Mouse (Mus musculus): Measurements from ENCODE around the gene Vcl. TPM values are rescaled to one million over a fixed set of nuclear protein-coding genes. Genes with fewer than 3 reads are reported as not detected.
A peak's percentile ranks its signal among the peaks of the same experiment; 100 is the strongest.

Vcl gene
- polyA plus RNA-seq, 1 experiment, result 23.9 TPM

- Histone ChIP-seq H3K4me3 (replicated peaks; ENCODE audit: insufficient read depth, low read depth, low read length) (no peak overlapping the region), H3K27ac (ENCODE audit: insufficient read depth, low read length) (no peak overlapping the region), H3K4me1 (ENCODE audit: control insufficient read depth, insufficient read depth, low read length) (no peaks in the 10 kb centered on the region), H3K27me3 (ENCODE audit: control insufficient read depth, insufficient read depth, low read length) (no peaks in the 10 kb centered on the region)
- TF ChIP-seq POLR2A (IDR thresholded peaks at IDR 0.05; ENCODE audit: borderline replicate concordance, insufficient read depth, low read length) (no peak), CTCF (IDR thresholded peaks at IDR 0.05; ENCODE audit: borderline replicate concordance, insufficient read depth, low read depth, low read length) (no peak)
- DNase-seq, result no peak
- WGBS, result 90% methylated on average over 3 of the region's 3 CpGs
Observed at GRCm38 (mm10) chr14:20901267-20901666, 27.9 kb upstream of the Vcl start.

GRCm38 (mm10) chr14:20903137-20903536 lies 26.1 kb upstream of the Vcl start:
- H3K27me3 ChIP-seq (ENCODE audit: control insufficient read depth, insufficient read depth, low read length), result no peaks in the 10 kb centered on the region
- no peak overlapping the region for H3K27ac ChIP-seq (ENCODE audit: insufficient read depth, low read length)
- TF ChIP-seq POLR2A (IDR thresholded peaks at IDR 0.05; ENCODE audit: borderline replicate concordance, insufficient read depth, low read length) (no peak), CTCF (IDR thresholded peaks at IDR 0.05; ENCODE audit: borderline replicate concordance, insufficient read depth, low read depth, low read length) (no peak)
- DNase-seq, result no peak
- WGBS, result 87% methylated on average over 6 of the region's 6 CpGs
- no peaks in the 10 kb centered on the region for H3K4me1 ChIP-seq (ENCODE audit: control insufficient read depth, insufficient read depth, low read length)
- no peak overlapping the region for H3K4me3 ChIP-seq (replicated peaks; ENCODE audit: insufficient read depth, low read depth, low read length)

DNA sequence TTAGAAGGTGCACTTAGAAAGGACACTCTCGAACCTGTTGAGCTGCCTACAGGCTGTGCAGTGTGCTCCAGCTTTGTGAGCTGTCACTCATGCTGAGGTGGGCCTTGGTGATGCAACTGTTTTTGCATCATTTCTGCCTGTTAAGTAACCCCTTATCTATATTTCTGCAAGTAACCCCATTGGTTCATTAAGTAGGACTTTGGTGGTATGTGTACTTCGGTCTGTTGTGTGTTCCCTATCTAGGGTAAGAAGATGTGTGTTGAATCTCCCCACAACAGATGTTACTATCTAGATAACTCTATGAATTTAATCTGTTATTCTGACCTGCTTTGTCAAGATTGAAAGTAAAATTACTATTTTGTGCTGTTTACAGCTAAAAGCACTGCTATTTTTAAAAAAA lies 17.4 kb upstream of the Vcl start:
- H3K27me3 ChIP-seq (ENCODE audit: control insufficient read depth, insufficient read depth, low read length), result no peaks in the 10 kb centered on the region
- no peak for DNase-seq
- no peak overlapping the region for H3K4me3 ChIP-seq (replicated peaks; ENCODE audit: insufficient read depth, low read depth, low read length)
- TF ChIP-seq POLR2A (IDR thresholded peaks at IDR 0.05; ENCODE audit: borderline replicate concordance, insufficient read depth, low read length) (no peak), CTCF (IDR thresholded peaks at IDR 0.05; ENCODE audit: borderline replicate concordance, insufficient read depth, low read depth, low read length) (no peak)
- 96% methylated on average over 2 of the region's 2 CpGs for WGBS
- no peak overlapping the region for H3K27ac ChIP-seq (ENCODE audit: insufficient read depth, low read length)
- H3K4me1 ChIP-seq (ENCODE audit: control insufficient read depth, insufficient read depth, low read length), result no peaks in the 10 kb centered on the region

GRCm38 (mm10) chr14:20914415-20914814 lies 14.8 kb upstream of the Vcl start:
- peak; percentile 58 to 78 for DNase-seq
- 6% methylated on average over 2 of the region's 2 CpGs for WGBS
- Histone ChIP-seq H3K4me1 (ENCODE audit: control insufficient read depth, insufficient read depth, low read length) (no peaks in the 10 kb centered on the region), H3K4me3 (replicated peaks; ENCODE audit: insufficient read depth, low read depth, low read length) (no peak overlapping the region), H3K27me3 (ENCODE audit: control insufficient read depth, insufficient read depth, low read length) (no peaks in the 10 kb centered on the region), H3K27ac (ENCODE audit: insufficient read depth, low read length) (no peak overlapping the region)
- TF ChIP-seq CTCF (IDR thresholded peaks at IDR 0.05; ENCODE audit: borderline replicate concordance, insufficient read depth, low read depth, low read length), result no peak
- no peak for TF ChIP-seq POLR2A (IDR thresholded peaks at IDR 0.05; ENCODE audit: borderline replicate concordance, insufficient read depth, low read length)

DNA sequence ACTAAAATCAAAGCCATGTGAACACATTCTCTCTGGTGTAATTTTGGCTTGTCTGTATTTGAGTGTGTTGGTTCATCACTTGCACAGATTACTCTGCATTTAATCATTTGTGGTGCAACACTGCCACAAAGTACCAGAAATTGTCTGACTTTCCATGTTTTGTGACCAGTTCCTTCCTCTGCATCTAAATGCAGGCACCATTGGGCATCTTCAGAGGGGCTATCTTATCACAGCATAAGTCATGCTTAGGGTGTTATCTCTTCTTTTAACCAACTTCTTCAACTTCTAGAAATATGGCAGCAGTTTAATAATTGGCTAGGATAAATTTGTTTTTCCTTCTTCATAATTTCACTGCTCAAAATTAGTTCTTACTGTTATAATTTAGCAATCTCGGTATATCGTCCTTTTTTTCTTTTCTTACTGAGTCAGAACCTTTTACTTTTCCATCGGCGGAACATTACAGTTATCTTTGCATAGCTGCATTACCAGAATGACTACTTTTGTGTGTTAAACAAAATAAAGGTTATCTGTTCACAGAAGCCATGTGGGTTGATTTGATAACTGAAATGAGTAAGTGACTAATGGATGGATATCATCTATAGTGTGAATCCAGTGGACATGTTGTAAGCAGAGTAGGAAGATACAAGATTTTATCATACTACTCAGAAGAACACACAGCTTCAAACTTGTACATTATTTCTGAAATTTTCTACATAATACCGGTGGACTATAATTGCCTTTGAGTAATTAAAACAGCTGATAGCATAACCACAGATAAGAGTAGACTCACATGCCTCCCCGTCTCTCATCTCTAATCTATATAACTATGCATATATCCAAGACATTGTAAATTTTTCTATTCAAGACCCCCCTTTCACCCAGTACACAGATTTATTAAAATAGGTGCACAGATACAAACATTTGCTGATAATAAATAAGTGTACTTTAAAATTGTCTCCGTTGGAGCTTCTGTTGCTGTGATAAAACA lies 12.3 kb upstream of the Vcl start:
- Histone ChIP-seq H3K27ac (ENCODE audit: insufficient read depth, low read length) (no peak overlapping the region), H3K4me1 (ENCODE audit: control insufficient read depth, insufficient read depth, low read length) (no peaks in the 10 kb centered on the region), H3K4me3 (replicated peaks; ENCODE audit: insufficient read depth, low read depth, low read length) (no peak overlapping the region), H3K27me3 (ENCODE audit: control insufficient read depth, insufficient read depth, low read length) (no peaks in the 10 kb centered on the region)
- DNase-seq, result no peak
- no peak for TF ChIP-seq POLR2A (IDR thresholded peaks at IDR 0.05; ENCODE audit: borderline replicate concordance, insufficient read depth, low read length)
- TF ChIP-seq CTCF (IDR thresholded peaks at IDR 0.05; ENCODE audit: borderline replicate concordance, insufficient read depth, low read depth, low read length), result no peak
- WGBS, result 96% methylated on average over 7 of the region's 7 CpGs

- H3K27ac ChIP-seq (ENCODE audit: insufficient read depth, low read length), result no peak overlapping the region
- 90% methylated on average over 5 of the region's 5 CpGs for WGBS
- no peak for DNase-seq
- TF ChIP-seq POLR2A (IDR thresholded peaks at IDR 0.05; ENCODE audit: borderline replicate concordance, insufficient read depth, low read length) (no peak), CTCF (IDR thresholded peaks at IDR 0.05; ENCODE audit: borderline replicate concordance, insufficient read depth, low read depth, low read length) (no peak)
- no peaks in the 10 kb centered on the region for H3K4me1 ChIP-seq (ENCODE audit: control insufficient read depth, insufficient read depth, low read length)
- no peak overlapping the region for H3K4me3 ChIP-seq (replicated peaks; ENCODE audit: insufficient read depth, low read depth, low read length)
- no peaks in the 10 kb centered on the region for H3K27me3 ChIP-seq (ENCODE audit: control insufficient read depth, insufficient read depth, low read length)
Observed at GRCm38 (mm10) chr14:20924071-20924789, 5.0 kb upstream of the Vcl start.

DNA sequence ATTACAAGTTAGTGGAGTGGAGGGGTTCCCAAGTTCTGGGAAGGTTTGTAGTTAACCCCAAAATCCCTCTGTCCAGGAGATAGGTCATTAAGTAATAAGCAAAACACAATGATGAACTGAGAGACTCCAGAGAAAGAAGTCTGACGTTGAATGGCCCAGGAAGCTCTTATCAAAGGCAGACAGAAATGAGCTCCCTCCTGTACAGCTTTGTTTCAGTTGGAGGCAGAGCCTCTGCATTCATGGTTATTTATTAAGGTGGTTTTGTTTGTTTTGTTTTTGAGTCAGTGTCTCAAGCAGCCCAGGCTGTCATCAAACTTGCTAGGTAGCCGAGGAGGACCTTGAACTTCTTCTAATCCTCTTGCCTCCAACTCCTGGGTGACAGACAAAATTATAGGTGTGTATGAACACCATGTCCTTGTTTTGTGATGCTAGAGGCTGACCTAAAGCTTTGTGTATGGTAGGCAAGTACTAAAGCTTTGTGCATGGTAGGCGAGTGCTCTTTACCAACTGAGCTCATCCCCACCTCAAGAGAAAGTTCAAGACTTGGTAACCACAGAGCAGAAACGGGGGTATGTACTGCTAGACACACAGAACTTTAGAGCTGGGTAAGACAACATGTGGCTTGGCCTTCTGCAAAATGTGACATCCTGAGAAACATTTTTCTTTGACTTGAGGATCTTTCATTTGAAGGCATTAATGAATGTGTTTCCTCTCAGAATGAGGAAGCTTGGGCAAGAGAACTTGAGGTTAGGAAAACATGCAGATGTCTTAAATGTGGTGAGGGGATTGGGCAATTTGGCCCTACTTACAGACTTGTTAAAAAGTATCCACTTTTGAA lies 1.5 kb upstream of the Vcl start:
- peaks cover 4% of the 10 kb centered on the region; the same call in 1 of the 2 replicates for H3K4me1 ChIP-seq (ENCODE audit: control insufficient read depth, insufficient read depth, low read length)
- H3K27me3 ChIP-seq (ENCODE audit: control insufficient read depth, insufficient read depth, low read length), result no peaks in the 10 kb centered on the region
- DNase-seq, result no peak
- H3K4me3 ChIP-seq (replicated peaks; ENCODE audit: insufficient read depth, low read depth, low read length), result no peak overlapping the region
- WGBS, result 95% methylated on average over 4 of the region's 4 CpGs
- H3K27ac ChIP-seq (ENCODE audit: insufficient read depth, low read length), result no peak overlapping the region
- TF ChIP-seq POLR2A (IDR thresholded peaks at IDR 0.05; ENCODE audit: borderline replicate concordance, insufficient read depth, low read length) (no peak), CTCF (IDR thresholded peaks at IDR 0.05; ENCODE audit: borderline replicate concordance, insufficient read depth, low read depth, low read length) (no peak)

Measured in cerebellum, adult 2 months (tissue).